Mouse (Mus musculus) adrenal gland, postnatal 4 days (tissue): Measurements from ENCODE around the gene Ap1g2. TPM values are rescaled to one million over a fixed set of nuclear protein-coding genes. Genes with fewer than 3 reads are reported as not detected.

Experiments used
- DNase-seq, 2 experiments: peaks; one replicate each; pipeline ENCODE4 v3.0.0; 2021 to 2022; ENCODE audit warnings: low spot score in 2 of 2, mixed read lengths in 2 of 2
- long read RNA-seq, 2 experiments: library from polyadenylated mRNA; stranded (forward); transcript quantifications; one replicate each; pipeline ENCODE4 v2.0.0; 2021
- total RNA-seq, 2 experiments: library from RNA; stranded (reverse); gene quantifications; 2 replicates each; pipeline ENCODE4 v1.2.3; 2021

The Ap1g2 gene
- total RNA-seq: 10 to 100 TPM; 30.3 to 34.0 TPM
- long read RNA-seq, experiment 1, partial matches to known transcripts: 3 of 10 reads
- long read RNA-seq, experiment 1, other reads (novel, unspliced or antisense): 2 of 10 reads
- long read RNA-seq, experiment 2, transcript Ap1g2-201 (22 exons, 2,673 nt): major isoform, 5 of 24 reads
- long read RNA-seq, experiment 2, partial matches to known transcripts: 7 of 24 reads
- long read RNA-seq, experiment 2, other reads (novel, unspliced or antisense): 8 of 24 reads

DNA sequence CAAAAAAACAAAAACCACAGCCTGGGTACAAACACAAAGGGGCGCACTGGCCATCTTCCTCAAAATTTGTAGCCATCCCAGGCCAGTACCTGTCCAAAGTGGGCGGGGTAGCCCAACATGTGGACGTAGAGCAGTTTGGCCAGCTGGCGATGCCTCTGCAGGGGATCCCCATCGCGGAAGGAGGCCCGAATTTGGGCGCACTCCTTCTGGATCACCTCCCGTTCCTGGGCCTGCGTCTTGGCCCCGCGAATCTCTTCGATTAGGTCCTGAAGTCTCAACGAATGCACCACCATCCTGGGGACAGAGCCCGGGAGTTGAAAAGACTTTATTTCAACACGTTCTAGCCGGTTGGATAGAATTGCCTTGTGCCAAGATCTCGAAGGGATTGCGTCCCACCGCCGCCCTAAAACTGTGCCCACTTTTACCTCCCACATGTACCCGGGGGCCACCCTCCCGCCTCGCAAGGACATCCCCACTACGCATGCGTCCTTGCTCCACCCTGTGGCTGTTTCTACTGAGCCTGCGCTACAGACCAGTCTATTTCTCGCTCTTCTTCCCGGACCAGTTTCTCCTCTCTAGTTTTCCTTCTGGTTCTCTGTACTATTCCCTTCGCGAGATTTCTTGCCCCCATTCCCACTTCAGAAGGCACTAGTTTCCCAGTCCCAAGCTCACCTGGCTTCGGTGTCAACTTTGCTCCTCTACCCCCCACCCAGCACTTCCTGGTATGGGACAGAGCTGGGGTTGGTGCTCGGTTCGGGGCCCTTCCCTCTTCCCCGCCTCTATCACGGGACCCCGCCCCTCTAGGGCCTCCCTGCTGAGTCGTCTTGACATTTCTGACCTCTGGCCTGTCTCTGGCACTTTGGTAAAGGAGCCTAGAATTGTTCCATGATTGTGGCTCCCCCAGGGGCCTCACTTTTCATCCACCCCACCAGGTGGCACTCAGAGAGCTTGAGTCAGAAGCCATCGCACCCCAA lies at the start of gene Ap1g2:
Gene Ap1g2 (minus strand): TSS at position 758 of the 974 bp plus-strand sequence.
- peak in 1 of 2 experiments; percentile 71 for DNase-seq

- no peak for DNase-seq
These were observed 46.6 kb upstream of the Ap1g2 start for GRCm38 (mm10) chr14:55152951-55153481.

GRCm38 (mm10) chr14:55152174-55152573 lies 45.8 kb upstream of the Ap1g2 start:
- no peak for DNase-seq

- no peak for DNase-seq
These were observed 44.6 kb upstream of the Ap1g2 start for GRCm38 (mm10) chr14:55150985-55151384.

- DNase-seq: no peak
These were observed 42.6 kb upstream of the Ap1g2 start for GRCm38 (mm10) chr14:55149041-55149440.

GRCm38 (mm10) chr14:55148363-55148915 lies 42.0 kb upstream of the Ap1g2 start:
- peak in 1 of 2 experiments; percentile 50 for DNase-seq

DNA sequence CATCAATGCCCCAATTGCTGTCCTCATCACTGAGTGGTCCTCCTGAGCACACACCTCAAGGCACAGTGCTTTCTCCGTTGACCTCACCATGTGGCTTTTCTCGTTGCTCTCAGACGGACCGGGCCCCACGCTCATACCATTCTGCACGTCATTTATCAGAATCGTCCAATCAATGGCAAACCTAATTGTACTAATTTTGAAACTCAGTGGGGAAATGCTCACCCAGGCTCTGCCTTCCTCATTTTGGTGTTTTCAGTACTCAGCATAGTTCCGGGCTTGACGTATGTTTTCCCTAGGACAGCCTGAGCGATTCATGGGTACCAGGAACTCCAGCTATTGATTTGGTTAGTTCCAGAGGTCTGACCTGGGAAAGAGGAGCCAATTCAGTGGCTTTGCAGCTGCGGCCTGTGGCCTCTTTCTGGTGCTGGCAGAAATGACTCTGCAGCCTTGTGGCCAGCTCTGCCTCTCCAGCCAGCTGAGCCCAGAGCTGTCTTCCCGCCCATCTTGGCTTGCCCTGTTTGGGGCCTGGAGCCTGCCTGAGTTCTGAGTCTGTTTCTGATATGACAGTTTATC lies 40.5 kb upstream of the Ap1g2 start:
- no peak for DNase-seq

DNA sequence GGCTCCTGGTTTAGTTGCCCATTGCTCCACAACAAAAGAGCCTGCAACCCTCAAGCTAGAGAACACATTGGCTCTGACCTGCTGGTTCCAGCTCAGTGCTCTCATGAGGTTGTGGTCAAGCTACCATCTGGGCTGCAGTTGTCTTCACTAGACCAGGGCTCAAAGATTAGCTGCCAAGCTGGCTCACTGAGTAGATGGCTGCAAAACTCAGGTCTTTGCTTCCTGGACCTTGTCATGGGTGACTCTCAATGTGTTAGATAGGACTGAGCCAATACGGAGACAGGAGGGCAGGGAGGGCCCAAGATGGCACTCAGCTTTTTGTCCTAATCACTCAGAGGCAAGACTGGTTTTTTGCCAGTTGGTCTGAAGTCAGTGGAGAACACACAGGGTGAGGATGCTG lies 39.9 kb upstream of the Ap1g2 start:
- no peak for DNase-seq

GRCm38 (mm10) chr14:55139313-55139712 lies 32.9 kb upstream of the Ap1g2 start:
- DNase-seq: no peak

DNA sequence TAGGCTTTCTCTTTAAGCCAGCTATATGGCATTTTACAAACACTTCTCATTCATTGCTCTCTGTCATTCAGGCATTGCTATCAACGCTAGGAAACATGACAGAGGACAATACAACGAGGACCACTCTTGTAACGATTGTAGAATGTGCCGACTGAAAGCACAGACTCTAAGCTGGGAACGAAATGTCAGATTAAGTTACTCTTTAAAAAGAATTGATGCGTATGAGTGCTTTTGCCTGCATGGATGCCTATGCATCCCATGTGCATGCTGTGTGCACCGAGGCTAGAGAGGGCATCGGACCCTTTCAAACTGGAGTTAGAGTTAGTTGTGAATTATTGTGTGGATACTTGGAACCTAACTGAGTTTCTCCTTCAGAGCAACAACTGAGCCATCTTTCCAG lies 29.3 kb upstream of the Ap1g2 start:
- no peak for DNase-seq

DNA sequence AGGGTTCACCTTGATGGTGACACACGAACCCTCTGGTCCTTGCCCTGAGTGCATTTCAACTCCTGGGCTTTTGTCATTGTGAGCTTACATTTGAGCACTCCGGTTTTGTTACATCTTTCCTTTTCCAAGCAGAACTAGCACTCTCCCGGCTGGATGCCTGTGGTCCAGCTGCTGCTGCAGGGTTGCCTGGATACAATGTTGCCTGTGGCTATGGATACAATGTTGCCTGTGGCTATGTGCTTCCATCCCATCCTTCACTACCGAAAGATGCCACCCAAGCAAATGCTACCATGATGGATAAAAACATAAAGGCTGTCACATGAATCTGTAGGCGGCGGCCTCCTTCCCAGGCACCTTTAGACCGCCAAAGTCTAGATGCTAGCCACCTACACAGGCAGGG lies 20.1 kb upstream of the Ap1g2 start:
- DNase-seq: no peak

DNA sequence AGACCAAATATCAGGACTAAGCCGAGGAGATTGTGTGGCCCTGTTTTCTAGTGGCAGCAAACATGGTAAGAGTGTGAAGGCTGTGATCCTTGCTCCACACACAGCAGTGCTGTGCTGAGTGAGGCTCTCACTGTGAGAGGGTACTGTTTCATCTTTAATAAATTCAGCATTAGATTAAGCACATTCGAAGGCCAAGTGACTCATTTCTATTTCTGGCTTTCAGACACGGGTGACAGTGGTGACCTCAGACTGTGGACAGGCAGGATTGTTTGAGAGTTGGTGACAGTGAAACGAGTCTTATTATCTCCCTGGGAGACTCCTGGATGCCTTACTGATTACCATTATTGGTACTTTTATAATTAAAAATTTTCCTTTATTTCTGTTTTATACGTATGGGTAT lies 19.3 kb upstream of the Ap1g2 start:
- DNase-seq: no peak

DNA sequence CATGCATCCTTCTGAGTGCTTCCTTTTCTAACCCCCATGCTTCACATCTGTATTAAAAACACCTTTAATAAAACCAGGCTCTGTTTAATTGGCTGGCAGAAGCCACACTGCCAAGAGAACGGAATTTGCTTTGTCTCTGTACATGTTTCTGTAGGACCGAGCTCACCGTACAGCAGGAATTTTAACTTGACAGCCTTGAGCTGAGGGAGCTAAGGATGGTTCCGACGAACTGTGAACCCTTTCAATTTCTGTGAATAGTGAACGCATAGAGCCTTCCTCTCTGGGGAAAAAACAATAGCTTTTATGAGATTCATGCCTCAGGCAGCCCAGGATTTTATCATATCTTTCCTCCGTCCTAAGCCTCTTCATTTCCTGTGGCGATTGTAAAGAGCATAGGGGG lies 16.0 kb upstream of the Ap1g2 start:
- DNase-seq: no peak

GRCm38 (mm10) chr14:55121947-55122346 lies 15.6 kb upstream of the Ap1g2 start:
- DNase-seq: peak; percentile 56 to 62

GRCm38 (mm10) chr14:55119421-55120134 lies 13.2 kb upstream of the Ap1g2 start:
- DNase-seq: no peak

GRCm38 (mm10) chr14:55118852-55119251 lies 12.5 kb upstream of the Ap1g2 start:
- no peak for DNase-seq

GRCm38 (mm10) chr14:55116425-55117200 lies 10.2 kb upstream of the Ap1g2 start, which contains the start of gene Jph4:
TSS of gene Jph4 (minus strand) at chr14:55116935.
- no peak for DNase-seq

GRCm38 (mm10) chr14:55115846-55116245 lies 9.5 kb upstream of the Ap1g2 start:
- no peak for DNase-seq

- no peak for DNase-seq
These were observed 8.6 kb upstream of the Ap1g2 start for GRCm38 (mm10) chr14:55114759-55115701.
